Mouse (Mus musculus) cerebellum, adult 9-11 months (tissue): Measurements from ENCODE around the gene Hnrnph3.
A peak's percentile ranks its signal among the peaks of the same experiment; 100 is the strongest.

ENCODE experiments used
- DNase-seq: peaks from one replicate; pipeline ENCODE4 v3.0.0; 2022

The Hnrnph3 gene

GRCm38 (mm10) chr10:63027376-63028161 lies 3.6 kb upstream of the Hnrnph3 start:
- no peak for DNase-seq

GRCm38 (mm10) chr10:63026795-63027160 lies 2.8 kb upstream of the Hnrnph3 start:
- no peak for DNase-seq

- DNase-seq: no peak
Measured at GRCm38 (mm10) chr10:63026156-63026794, 2.3 kb upstream of the Hnrnph3 start.

GRCm38 (mm10) chr10:63025491-63026011 lies 1.5 kb upstream of the Hnrnph3 start:
- DNase-seq: peak; percentile 39

GRCm38 (mm10) chr10:63025016-63025415 lies 999 bp upstream of the Hnrnph3 start:
- no peak for DNase-seq

GRCm38 (mm10) chr10:63024580-63024910 lies 528 bp upstream of the Hnrnph3 start:
- peak; percentile 85 for DNase-seq

GRCm38 (mm10) chr10:63023121-63023748 lies 782 bp downstream of the Hnrnph3 start:
- peak; percentile 81 for DNase-seq

- DNase-seq: no peak
Measured at GRCm38 (mm10) chr10:63022541-63023120, 1.4 kb downstream of the Hnrnph3 start.

GRCm38 (mm10) chr10:63021702-63022101 lies 2.3 kb downstream of the Hnrnph3 start:
- DNase-seq: no peak

GRCm38 (mm10) chr10:63019304-63019703 lies 4.7 kb downstream of the Hnrnph3 start:
- no peak for DNase-seq

GRCm38 (mm10) chr10:63014168-63014567 lies 9.8 kb downstream of the Hnrnph3 start:
- no peak for DNase-seq

- DNase-seq: no peak
Measured at GRCm38 (mm10) chr10:63013476-63013875, 10.5 kb downstream of the Hnrnph3 start.

- no peak for DNase-seq
Measured at GRCm38 (mm10) chr10:63011556-63011955, 12.5 kb downstream of the Hnrnph3 start.

GRCm38 (mm10) chr10:63010268-63010667 lies 13.7 kb downstream of the Hnrnph3 start:
- no peak for DNase-seq

GRCm38 (mm10) chr10:63008193-63008592 lies 15.8 kb downstream of the Hnrnph3 start:
- DNase-seq: no peak

- no peak for DNase-seq
Measured at GRCm38 (mm10) chr10:63004556-63004955, 19.5 kb downstream of the Hnrnph3 start.

- no peak for DNase-seq
Measured at GRCm38 (mm10) chr10:63003252-63003651, 20.8 kb downstream of the Hnrnph3 start.

GRCm38 (mm10) chr10:63000584-63000983 lies 23.4 kb downstream of the Hnrnph3 start:
- DNase-seq: no peak

GRCm38 (mm10) chr10:62993991-62994390 lies 30.0 kb downstream of the Hnrnph3 start:
- no peak for DNase-seq

GRCm38 (mm10) chr10:62990636-62991035 lies 33.4 kb downstream of the Hnrnph3 start:
- no peak for DNase-seq

GRCm38 (mm10) chr10:62987341-62987740 lies 36.7 kb downstream of the Hnrnph3 start:
- DNase-seq: no peak

- peak; percentile 36 for DNase-seq
Measured at GRCm38 (mm10) chr10:62984495-62984894, 39.5 kb downstream of the Hnrnph3 start.

- no peak for DNase-seq
Measured at GRCm38 (mm10) chr10:62984072-62984471, 39.9 kb downstream of the Hnrnph3 start.
